Mouse (Mus musculus): Measurements from ENCODE around the gene Bean1. TPM values are rescaled to one million over a fixed set of nuclear protein-coding genes. Genes with fewer than 3 reads are reported as not detected.

The Bean1 gene
- polyA plus RNA-seq, 1 experiment from 2014 or later: 0.20 TPM

DNA sequence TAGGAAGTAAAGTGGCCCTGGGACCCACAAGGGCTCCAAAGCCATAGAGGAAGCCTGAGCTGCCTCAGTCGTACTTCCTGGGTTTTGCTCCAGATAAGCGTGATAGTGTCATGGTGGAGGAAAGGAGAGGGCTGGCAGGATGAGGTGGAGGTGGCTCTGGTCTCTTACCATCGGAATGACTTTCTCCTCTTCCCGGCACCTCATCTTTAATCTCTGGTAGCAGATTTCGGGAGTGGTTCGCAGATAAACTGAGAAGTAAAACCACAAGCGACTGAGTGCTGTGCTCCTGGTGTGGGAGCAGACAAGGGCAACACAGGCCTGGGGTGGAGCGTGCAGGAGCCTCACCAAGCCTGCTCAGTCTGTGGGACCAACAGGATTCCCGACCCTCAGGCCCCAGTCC lies 60.1 kb downstream of the Bean1 start:
- Histone ChIP-seq H3K9me3 (replicated peaks) (no peaks in the 10 kb centered on the region), H3K4me3 (no peak overlapping the region), H3K27me3 (ENCODE audit: low read depth, poor library complexity, severe bottlenecking) (no peaks in the 10 kb centered on the region), H3K36me3 (peaks cover 99% of the 10 kb centered on the region), H3K4me1 (no peaks in the 10 kb centered on the region), H3K27ac (replicated peaks) (no peak overlapping the region)
- 90% methylated on average over 9 of the region's 9 CpGs for WGBS
- no peak for DNase-seq (ENCODE audit: low spot score)

DNA sequence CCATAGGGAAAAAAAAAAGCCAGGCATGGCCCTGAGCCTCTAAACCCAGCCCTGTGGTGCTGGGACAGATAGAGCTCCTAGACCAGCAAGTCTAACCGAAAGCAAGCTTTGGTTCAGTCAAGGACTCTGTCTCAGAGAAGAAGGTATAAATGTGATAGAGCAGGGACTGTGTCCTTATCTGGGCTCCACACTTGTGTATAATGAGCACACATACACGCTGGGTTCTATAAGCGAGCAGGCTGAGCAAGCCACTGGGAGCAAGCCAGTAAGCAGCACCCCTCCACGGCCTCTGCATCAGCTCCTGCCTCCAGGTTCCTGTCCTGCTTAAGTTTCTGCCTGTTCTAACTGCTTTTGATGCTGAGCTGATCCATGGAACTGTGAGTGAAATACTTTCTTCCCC lies 61.8 kb downstream of the Bean1 start:
- Histone ChIP-seq H3K27ac (replicated peaks) (no peak overlapping the region), H3K27me3 (ENCODE audit: low read depth, poor library complexity, severe bottlenecking) (no peaks in the 10 kb centered on the region), H3K4me3 (no peak overlapping the region), H3K9me3 (replicated peaks) (no peaks in the 10 kb centered on the region), H3K36me3 (peaks cover 99% of the 10 kb centered on the region), H3K4me1 (no peaks in the 10 kb centered on the region)
- WGBS: 97% methylated on average over 4 of the region's 4 CpGs
- DNase-seq (ENCODE audit: low spot score): no peak

DNA sequence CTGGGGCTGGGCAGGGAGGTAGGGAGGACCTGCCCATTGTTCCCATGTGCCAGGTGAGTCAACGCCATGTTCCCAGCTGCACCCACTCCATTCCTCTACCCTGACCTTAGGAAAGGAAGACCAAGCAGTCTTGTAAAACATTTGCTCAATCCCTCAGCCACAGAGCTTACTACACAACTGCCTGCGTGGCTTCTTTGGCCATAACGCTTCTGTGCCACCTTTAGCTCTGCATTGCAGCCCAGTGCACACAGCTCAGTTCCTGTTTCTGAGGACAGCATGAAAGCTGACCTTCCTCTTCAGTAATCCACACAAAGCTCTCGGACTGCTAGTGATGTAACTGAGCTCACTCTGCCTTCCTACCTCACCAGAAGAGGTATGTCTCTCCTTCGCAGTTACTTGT lies 62.7 kb downstream of the Bean1 start:
- Histone ChIP-seq H3K27ac (replicated peaks) (no peak overlapping the region), H3K36me3 (peaks cover 99% of the 10 kb centered on the region), H3K9me3 (replicated peaks) (no peaks in the 10 kb centered on the region), H3K4me1 (no peaks in the 10 kb centered on the region), H3K4me3 (no peak overlapping the region), H3K27me3 (ENCODE audit: low read depth, poor library complexity, severe bottlenecking) (no peaks in the 10 kb centered on the region)
- DNase-seq (ENCODE audit: low spot score): no peak
- 93% methylated on average over 5 of the region's 5 CpGs for WGBS

DNA sequence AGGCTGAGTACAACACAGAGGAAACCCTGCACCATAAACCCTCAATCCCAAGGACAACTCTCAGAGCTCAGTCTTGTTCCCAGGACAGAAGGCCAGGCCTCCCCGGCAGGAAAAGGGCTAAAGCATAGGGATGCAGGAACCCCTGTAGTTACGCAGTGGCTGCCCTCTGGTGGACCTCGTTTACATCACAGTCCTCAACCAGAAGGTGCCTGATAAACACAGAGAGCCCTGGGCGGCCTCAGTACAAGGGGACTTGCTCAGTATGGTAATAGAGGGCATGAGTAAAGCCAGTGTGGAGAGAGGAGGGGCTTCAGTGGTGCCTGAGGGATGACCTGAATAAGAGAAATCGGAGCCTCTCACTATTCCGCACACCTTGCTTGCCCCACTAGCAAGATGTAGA lies 64.3 kb downstream of the Bean1 start:
- no peaks in the 10 kb centered on the region for H3K4me1 ChIP-seq
- no peaks in the 10 kb centered on the region for H3K27me3 ChIP-seq (ENCODE audit: low read depth, poor library complexity, severe bottlenecking)
- H3K27ac ChIP-seq (replicated peaks): no peak overlapping the region
- 40% methylated on average over 6 of the region's 6 CpGs for WGBS
- no peaks in the 10 kb centered on the region for H3K9me3 ChIP-seq (replicated peaks)
- peaks cover 99% of the 10 kb centered on the region for H3K36me3 ChIP-seq
- DNase-seq (ENCODE audit: low spot score): no peak
- H3K4me3 ChIP-seq: no peak overlapping the region

DNA sequence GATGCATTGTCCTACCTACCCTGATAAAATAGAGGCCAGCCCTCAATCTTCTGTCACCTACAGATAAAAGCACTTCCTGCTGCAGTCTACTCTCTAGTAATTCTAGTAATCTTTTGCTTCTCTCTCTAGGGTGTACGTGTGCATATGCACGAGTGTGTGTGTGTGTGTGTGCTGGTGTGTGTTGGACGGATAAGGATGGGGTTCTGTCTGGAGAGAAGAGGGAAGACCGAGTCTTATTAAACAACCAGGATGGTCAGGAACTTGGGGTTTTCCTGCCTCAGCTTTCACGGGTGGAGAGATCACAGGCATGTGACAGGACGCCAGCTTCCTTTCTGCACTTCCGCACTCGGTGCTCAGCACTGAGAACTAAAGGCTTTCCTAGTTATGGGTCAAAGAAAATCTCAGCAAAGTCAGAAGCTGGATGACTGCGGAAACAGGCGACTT lies 69.2 kb downstream of the Bean1 start:
- Histone ChIP-seq H3K36me3 (peaks cover 92% of the 10 kb centered on the region), H3K4me3 (no peak overlapping the region), H3K4me1 (no peaks in the 10 kb centered on the region), H3K27me3 (ENCODE audit: low read depth, poor library complexity, severe bottlenecking) (no peaks in the 10 kb centered on the region), H3K9me3 (replicated peaks) (no peaks in the 10 kb centered on the region), H3K27ac (replicated peaks) (no peak overlapping the region)
- 93% methylated on average over 10 of the region's 10 CpGs for WGBS
- DNase-seq (ENCODE audit: low spot score): no peak

DNA sequence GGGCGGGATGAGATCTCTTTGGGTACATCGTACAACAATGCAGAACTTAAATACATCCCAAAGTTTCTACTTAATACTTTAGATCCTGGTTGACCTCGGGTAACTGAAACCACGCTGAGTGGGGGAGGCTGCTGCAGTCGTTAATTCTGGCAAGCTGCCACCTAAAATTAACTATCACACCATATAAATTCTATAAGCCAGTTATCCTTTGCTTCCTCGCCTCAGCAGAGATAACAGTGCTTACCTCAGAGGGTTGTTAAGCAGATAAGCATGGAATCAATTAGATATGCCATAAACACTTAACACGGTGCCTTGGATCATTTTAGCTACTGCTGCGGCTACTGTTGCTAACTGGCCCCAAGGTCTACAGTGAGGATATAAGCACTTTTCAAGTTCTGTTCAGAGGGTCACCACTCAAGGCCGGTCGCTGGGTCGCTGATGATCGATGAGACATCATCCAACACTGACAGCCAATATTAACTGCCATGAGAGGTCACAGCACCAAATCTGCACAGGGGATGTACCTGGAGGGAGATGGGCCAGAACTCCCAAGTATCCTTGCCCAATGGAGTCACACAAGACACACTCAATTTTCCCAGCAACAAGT lies 71.9 kb downstream of the Bean1 start:
- Histone ChIP-seq H3K27me3 (ENCODE audit: low read depth, poor library complexity, severe bottlenecking) (no peaks in the 10 kb centered on the region), H3K4me1 (peaks cover 6% of the 10 kb centered on the region), H3K36me3 (peaks cover 65% of the 10 kb centered on the region), H3K4me3 (no peak overlapping the region), H3K9me3 (replicated peaks) (no peaks in the 10 kb centered on the region), H3K27ac (replicated peaks) (no peak overlapping the region)
- 90% methylated on average over 12 of the region's 12 CpGs for WGBS
- DNase-seq (ENCODE audit: low spot score): no peak

DNA sequence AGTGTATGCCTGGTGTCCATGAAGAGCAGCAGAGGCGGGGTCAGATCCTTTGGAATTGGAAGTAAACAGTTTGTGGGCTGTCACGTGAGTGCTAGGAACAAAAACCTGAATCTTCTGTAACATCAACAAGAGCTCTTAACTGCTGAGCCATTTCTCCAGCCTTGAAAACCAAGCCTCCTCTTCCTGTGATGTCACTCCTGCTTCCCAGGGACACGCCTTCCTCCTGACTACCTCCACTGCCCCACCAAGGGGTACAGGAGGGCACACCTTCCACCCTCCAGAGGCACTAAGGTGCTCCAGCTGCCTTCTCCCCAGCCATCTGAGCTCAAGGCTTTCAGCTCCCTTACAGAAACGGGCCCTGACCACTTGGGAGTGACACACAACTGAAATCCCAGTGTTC lies 76.4 kb downstream of the Bean1 start:
- H3K27me3 ChIP-seq (ENCODE audit: low read depth, poor library complexity, severe bottlenecking): no peaks in the 10 kb centered on the region
- no peak for DNase-seq (ENCODE audit: low spot score)
- no peaks in the 10 kb centered on the region for H3K9me3 ChIP-seq (replicated peaks)
- H3K27ac ChIP-seq (replicated peaks): no peak overlapping the region
- H3K4me3 ChIP-seq: no peak overlapping the region
- peaks cover 20% of the 10 kb centered on the region for H3K36me3 ChIP-seq
- peaks cover 28% of the 10 kb centered on the region for H3K4me1 ChIP-seq
- 88% methylated on average over 4 of the region's 4 CpGs for WGBS

DNA sequence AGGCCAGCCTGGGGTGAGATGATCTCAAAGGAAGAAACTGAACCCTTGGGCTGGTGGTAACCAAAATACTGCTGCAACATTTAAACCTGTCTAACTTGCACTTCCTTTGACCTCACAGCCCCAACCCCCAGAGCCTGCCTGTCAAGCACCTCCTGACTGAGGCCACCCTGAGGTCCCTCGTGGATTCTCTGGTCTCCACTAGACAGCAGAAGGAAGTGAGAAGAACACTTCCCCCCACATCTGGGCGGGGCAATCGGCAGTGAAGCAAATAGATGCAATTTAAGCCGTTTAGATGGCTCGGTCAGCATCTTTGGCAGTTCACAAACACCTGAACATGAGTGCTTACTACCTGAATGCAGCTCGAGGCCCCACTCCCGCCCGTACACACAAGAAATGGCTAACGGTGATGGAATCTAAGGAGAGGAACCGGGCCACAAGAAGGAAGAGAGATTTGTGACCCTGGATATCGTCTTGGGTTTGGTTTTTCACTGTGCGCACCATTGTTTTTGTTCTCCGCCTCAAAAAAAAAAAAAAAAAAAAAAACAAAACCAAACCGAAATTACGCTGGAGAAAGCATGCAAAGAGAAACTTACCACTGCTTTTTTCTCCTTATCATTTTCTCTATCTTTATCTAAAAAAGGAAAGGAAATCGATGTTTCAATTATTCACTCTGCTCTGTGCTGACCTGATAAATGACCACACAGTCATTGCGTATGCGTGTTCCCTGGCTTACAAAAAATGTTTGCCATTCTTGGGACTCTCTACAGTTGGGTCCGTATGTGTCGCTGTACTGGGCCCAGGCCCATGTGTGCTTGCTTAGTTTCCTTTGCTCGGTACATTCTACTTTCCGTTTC lies 77.0 kb downstream of the Bean1 start:
- Histone ChIP-seq H3K4me1 (peaks cover 33% of the 10 kb centered on the region), H3K4me3 (peak overlapping the region; percentile 95), H3K27ac (replicated peaks) (no peak overlapping the region), H3K9me3 (replicated peaks) (no peaks in the 10 kb centered on the region), H3K27me3 (ENCODE audit: low read depth, poor library complexity, severe bottlenecking) (no peaks in the 10 kb centered on the region), H3K36me3 (peaks cover 14% of the 10 kb centered on the region)
- 75% methylated on average over 22 of the region's 22 CpGs for WGBS
- DNase-seq (ENCODE audit: low spot score): no peak

DNA sequence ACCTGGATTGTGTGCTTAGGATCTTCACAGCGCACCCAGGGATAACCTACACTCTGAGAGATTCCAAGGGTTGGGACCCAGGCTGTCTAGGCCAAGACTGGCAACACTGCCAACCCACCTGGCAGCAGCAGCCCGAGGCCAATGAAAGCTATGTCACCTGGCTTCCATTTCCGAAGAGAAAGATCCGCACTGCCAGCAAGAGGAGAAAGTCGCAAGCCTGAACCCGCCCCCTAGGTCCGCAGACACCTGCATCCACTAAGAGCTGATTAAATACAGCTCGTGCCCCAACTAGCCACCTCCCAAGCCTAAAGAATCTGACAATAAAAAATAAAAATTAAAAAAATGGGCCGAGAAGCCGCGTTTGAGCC lies 77.7 kb downstream of the Bean1 start:
- Histone ChIP-seq H3K4me1 (peaks cover 33% of the 10 kb centered on the region), H3K4me3 (peak overlapping the region; percentile 95), H3K27me3 (ENCODE audit: low read depth, poor library complexity, severe bottlenecking) (no peaks in the 10 kb centered on the region), H3K36me3 (peaks cover 8% of the 10 kb centered on the region), H3K27ac (replicated peaks) (peak overlapping the region; percentile 88), H3K9me3 (replicated peaks) (no peaks in the 10 kb centered on the region)
- WGBS: 2% methylated on average over 11 of the region's 11 CpGs
- no peak for DNase-seq (ENCODE audit: low spot score)

DNA sequence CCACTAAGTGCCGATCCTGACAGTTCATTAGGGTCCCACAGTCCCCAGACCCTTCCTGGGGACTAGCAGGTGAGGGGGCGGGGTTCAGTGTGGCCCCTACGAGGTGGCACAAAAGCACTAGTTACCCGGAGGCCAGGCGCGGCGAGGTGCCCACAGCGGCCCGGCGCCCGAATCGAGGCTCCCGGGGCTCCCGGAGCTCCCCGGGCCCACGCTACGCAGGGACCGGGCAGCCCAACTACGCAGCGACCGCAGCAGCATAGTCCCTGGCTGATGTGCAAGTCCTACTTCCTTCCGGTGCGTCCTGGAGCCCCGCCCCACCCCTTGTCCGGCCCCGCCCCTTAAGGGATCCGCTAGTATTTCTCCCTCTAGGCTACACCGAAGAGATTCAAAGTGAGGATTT lies 78.0 kb downstream of the Bean1 start, which contains the start of gene Tk2:
Gene Tk2, minus strand, starts transcription at position 283 of the 400 bp plus-strand sequence.
- H3K9me3 ChIP-seq (replicated peaks): no peaks in the 10 kb centered on the region
- peak; percentile 84 for DNase-seq (ENCODE audit: low spot score)
- peaks cover 33% of the 10 kb centered on the region for H3K4me1 ChIP-seq
- H3K4me3 ChIP-seq: peak within 1 kb of the TSS; percentile 95
- no peaks in the 10 kb centered on the region for H3K27me3 ChIP-seq (ENCODE audit: low read depth, poor library complexity, severe bottlenecking)
- peak within 1 kb of the TSS; percentile 88 for H3K27ac ChIP-seq (replicated peaks)
- WGBS: under 1% methylated on average over 28 of the region's 28 CpGs
- peaks cover 4% of the 10 kb centered on the region for H3K36me3 ChIP-seq

DNA sequence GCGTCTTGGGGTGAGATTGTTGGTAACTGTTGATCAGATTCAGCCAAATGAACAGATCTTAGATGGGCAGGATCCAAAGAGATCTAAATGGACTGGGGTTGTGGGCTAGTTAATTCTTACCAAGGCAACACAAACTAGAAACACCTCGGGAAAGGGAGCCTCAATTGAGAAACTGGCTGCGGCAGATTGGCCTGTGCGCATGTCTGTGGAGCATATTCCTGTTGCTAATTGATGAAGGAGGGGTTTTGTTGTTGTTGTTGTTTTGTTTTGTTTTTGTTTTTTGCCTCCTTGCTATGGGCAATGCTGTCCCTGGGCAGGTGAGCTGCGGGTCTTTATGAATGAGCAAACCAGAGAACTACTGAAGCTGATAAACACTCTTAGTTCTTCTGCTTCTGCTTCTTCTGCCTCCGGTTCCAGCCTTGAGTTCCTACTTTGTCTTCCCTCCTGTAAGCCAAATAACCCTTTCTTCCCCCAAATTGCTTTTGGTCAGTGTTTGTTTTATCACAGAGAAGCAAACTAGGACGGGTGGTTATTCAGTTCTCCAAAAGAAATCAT lies 79.3 kb downstream of the Bean1 start:
- 87% methylated on average over 7 of the region's 7 CpGs for WGBS
- no peak overlapping the region for H3K4me3 ChIP-seq

DNA sequence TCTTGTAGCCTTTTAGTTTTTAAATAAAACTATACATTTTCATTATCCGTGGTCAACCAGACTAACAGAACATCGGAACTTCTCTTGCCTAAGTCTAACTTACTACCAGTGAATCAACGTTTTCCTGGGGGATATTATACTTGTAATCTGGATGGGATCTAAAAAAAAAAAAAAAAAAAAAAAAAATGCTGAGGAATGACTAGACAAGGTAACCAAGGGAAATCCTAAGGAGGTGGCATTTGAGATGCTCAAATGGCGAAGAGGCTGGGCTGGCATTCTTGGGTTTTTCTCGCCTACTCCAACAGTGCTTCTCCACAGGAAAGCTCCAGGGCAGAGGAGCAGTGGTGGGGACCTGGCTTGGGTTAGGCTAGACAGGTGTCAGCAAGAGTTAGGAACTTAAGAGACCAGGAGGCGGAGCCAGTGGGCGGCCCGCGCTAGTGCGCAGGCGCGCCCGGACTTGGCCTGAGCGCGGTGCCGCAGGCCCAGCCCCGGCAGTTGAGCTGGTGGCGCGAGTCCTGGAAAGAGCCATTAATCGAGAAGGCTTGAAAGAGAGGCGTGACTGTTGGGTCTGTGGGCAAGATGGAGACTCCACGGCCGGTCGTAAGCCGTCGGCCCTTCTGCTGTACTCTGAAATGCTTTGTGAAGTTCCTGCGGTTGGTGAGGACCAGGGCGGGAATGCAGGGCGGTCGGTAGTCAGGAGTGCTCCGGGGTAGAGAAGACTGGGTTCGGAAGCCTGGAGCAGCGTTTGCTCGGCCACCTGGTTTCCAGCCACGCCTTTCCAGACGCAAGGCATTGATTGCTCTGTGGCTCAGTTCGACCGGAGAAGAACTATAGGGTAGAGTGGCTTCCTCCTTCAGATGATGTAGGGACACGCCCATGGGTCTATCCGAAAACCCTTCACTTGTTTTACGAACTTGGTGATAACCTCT lies 80.5 kb downstream of the Bean1 start, which contains the start of gene Cklf:
Gene Cklf, plus strand, starts transcription at position 423 of the 929 bp plus-strand sequence.
- peak; percentile 89 for DNase-seq (ENCODE audit: low spot score)
- peaks cover 33% of the 10 kb centered on the region for H3K4me1 ChIP-seq
- H3K27me3 ChIP-seq (ENCODE audit: low read depth, poor library complexity, severe bottlenecking): no peaks in the 10 kb centered on the region
- WGBS: 4% methylated on average over 41 of the region's 41 CpGs
- peak within 1 kb of the TSS; percentile 74 for H3K4me3 ChIP-seq
- peak within 1 kb of the TSS; percentile 91 for H3K27ac ChIP-seq (replicated peaks)
- no peaks in the 10 kb centered on the region for H3K9me3 ChIP-seq (replicated peaks)
- no peaks in the 10 kb centered on the region for H3K36me3 ChIP-seq

More for the DNA sequence above, 79.3 kb downstream of the Bean1 start:
- Histone ChIP-seq H3K36me3 (no peaks in the 10 kb centered on the region; the same call in 1 of the 2 replicates), H3K27me3 (ENCODE audit: low read depth, poor library complexity, severe bottlenecking) (no peaks in the 10 kb centered on the region), H3K4me1 (peaks cover 33% of the 10 kb centered on the region), H3K27ac (replicated peaks) (no peak overlapping the region), H3K9me3 (replicated peaks) (no peaks in the 10 kb centered on the region)
- DNase-seq (ENCODE audit: low spot score): no peak

All from midbrain, embryonic 10.5 days (tissue).